22 mouse cellular contexts compared by ENCODE assay signal in genomic region chr7:126054574-126054973, GRCm38 (mm10). TPM values are rescaled to one million over a fixed set of nuclear protein-coding genes. Genes with fewer than 3 reads are reported as not detected.
DNase-seq lines count a peak whose midpoint lies in the region; ATAC-seq and TF ChIP-seq lines count a peak whose summit lies in the region.
"Had no signal": no experiment of that assay in that cellular context is flagged by ENCODE, and none has a peak within 500 bp of the region (broad histone marks: within the 10 kb centered on the region; RNA-seq: fewer than 3 reads in every experiment).

No protein-coding gene starts in this region.

- ATAC-seq in midbrain, embryonic 13.5 days, result peak; percentile 51
- no peak for ATAC-seq in granulocyte monocyte progenitor cell, adult 5-6 weeks (replicated peaks; ENCODE audit: poor library complexity, severe bottlenecking)
- no peak for ATAC-seq in liver, postnatal 0 days
- ATAC-seq: intestine, postnatal 0 days had no signal

- TF ChIP-seq EP300 in liver, postnatal 0 days (IDR thresholded peaks at IDR 0.05; ENCODE audit: low read depth), result no peak

- H3K4me3 ChIP-seq in heart, embryonic 10.5 days, result no peak overlapping the region
- no peak overlapping the region for H3K4me3 ChIP-seq in midbrain, embryonic 13.5 days (replicated peaks)
- H3K4me3 ChIP-seq in liver, postnatal 0 days (ENCODE audit: low read depth, low read length), result no peak overlapping the region
- H3K4me3 ChIP-seq: hindbrain, embryonic 15.5 days; kidney, embryonic 15.5 days; limb, embryonic 12.5 days; liver, embryonic 13.5 days; lung, embryonic 15.5 days had no signal

- H3K9ac ChIP-seq in midbrain, embryonic 13.5 days (replicated peaks), result no peak overlapping the region
- no peak overlapping the region for H3K9ac ChIP-seq in liver, postnatal 0 days (replicated peaks)
- H3K9ac ChIP-seq: hindbrain, embryonic 15.5 days; kidney, embryonic 15.5 days; limb, embryonic 12.5 days; liver, embryonic 13.5 days; lung, embryonic 15.5 days had no signal

- H3K9me3 ChIP-seq in heart, embryonic 10.5 days, result no peaks in the 10 kb centered on the region
- H3K9me3 ChIP-seq in midbrain, embryonic 13.5 days, result no peaks in the 10 kb centered on the region
- H3K9me3 ChIP-seq in liver, postnatal 0 days (ENCODE audit: low read length), result no peaks in the 10 kb centered on the region
- H3K9me3 ChIP-seq: hindbrain, embryonic 15.5 days; kidney, embryonic 15.5 days; limb, embryonic 12.5 days; liver, embryonic 13.5 days; lung, embryonic 15.5 days had no signal

- 0 out of 2 replicates have a peak overlapping the region, but pooled peaks have one; percentile 3 for H3K27ac ChIP-seq in heart, embryonic 10.5 days
- peak overlapping the region; percentile 31 for H3K27ac ChIP-seq in midbrain, embryonic 13.5 days
- H3K27ac ChIP-seq in liver, postnatal 0 days (ENCODE audit: low read depth), result no peak overlapping the region
- H3K27ac ChIP-seq: kidney, embryonic 15.5 days; limb, embryonic 12.5 days; liver, embryonic 13.5 days; lung, embryonic 15.5 days; macrophage had no signal

- no peak for DNase-seq in heart, embryonic 10.5 days (ENCODE audit: low spot score)
- DNase-seq in heart, postnatal 36 days, result no peak
- DNase-seq in retina, adult 2 months (ENCODE audit: low read depth, low spot score), result peak; percentile 52
- DNase-seq in retina, embryonic 14.5 days (ENCODE audit: low spot score), result no peak
- DNase-seq in liver, postnatal 0 days, result no peak
- DNase-seq: adrenal gland, adult 2 months; cerebellum, adult 9-10 months; embryo, embryonic 11 days; gastrocnemius, postnatal 36 days; kidney, postnatal 4 days; layer of hippocampus, adult 9-11 months; liver, embryonic 13.5 days; right cerebral cortex, postnatal 4 days had no signal

- intact Hi-C loops in heart, postnatal 36 days (cut with DNase I), result no loop called here

- peaks cover 34% of the 10 kb centered on the region for H3K27me3 ChIP-seq in heart, embryonic 10.5 days (ENCODE audit: insufficient read depth, poor library complexity, severe bottlenecking)
- H3K27me3 ChIP-seq in midbrain, embryonic 13.5 days, result peaks cover 6% of the 10 kb centered on the region; the same call in 1 of the 2 replicates
- peaks cover 5% of the 10 kb centered on the region; the same call in 1 of the 2 replicates for H3K27me3 ChIP-seq in liver, postnatal 0 days (ENCODE audit: insufficient read depth, low read length)
- H3K27me3 ChIP-seq: hindbrain, embryonic 15.5 days; lung, embryonic 15.5 days had no signal

- no peaks in the 10 kb centered on the region for H3K36me3 ChIP-seq in heart, embryonic 10.5 days
- H3K36me3 ChIP-seq in midbrain, embryonic 13.5 days, result no peaks in the 10 kb centered on the region
- no peaks in the 10 kb centered on the region for H3K36me3 ChIP-seq in liver, postnatal 0 days (replicated peaks; ENCODE audit: insufficient read depth, low read length)
- H3K36me3 ChIP-seq: hindbrain, embryonic 15.5 days; kidney, embryonic 15.5 days; limb, embryonic 12.5 days; liver, embryonic 13.5 days; lung, embryonic 15.5 days had no signal

- WGBS in heart, embryonic 10.5 days, result 64% methylated on average over 6 of the region's 6 CpGs
- WGBS in midbrain, embryonic 13.5 days, result 22% methylated on average over 6 of the region's 6 CpGs
- WGBS in liver, postnatal 0 days (ENCODE audit: insufficient replicate concordance), result 55% methylated on average over 6 of the region's 6 CpGs

- peaks cover 65% of the 10 kb centered on the region for H3K4me1 ChIP-seq in heart, embryonic 10.5 days
- peaks cover 49% of the 10 kb centered on the region for H3K4me1 ChIP-seq in midbrain, embryonic 13.5 days (replicated peaks)
- no peaks in the 10 kb centered on the region for H3K4me1 ChIP-seq in liver, postnatal 0 days (ENCODE audit: insufficient read depth)
- H3K4me1 ChIP-seq: liver, embryonic 13.5 days had no signal

- no peak overlapping the region for H3K4me2 ChIP-seq in midbrain, embryonic 13.5 days (replicated peaks)
- H3K4me2 ChIP-seq in liver, postnatal 0 days (ENCODE audit: low read depth, low read length), result no peak overlapping the region
- H3K4me2 ChIP-seq: hindbrain, embryonic 15.5 days; kidney, embryonic 15.5 days; limb, embryonic 12.5 days; liver, embryonic 13.5 days; lung, embryonic 15.5 days had no signal

- no peak for TF ChIP-seq CTCF in liver, postnatal 0 days (IDR thresholded peaks at IDR 0.05; ENCODE audit: low read depth)

RNA-seq across cellular contexts. Expression of gene Gsg1l, which starts 27.6 kb away (rescaled TPM):
- 3.1 and 7.2 TPM in 2 replicates for polyA plus RNA-seq in heart, embryonic 10.5 days (2016; fragmentation: Nextera tagmentation; extraction: Ambion mirVana)
- 10 to 100 TPM in 1 of 2 experiments, 1 to 10 TPM in 1; 7.1 to 10.6 TPM for total RNA-seq in heart, postnatal 36 days (2021)
- 5.0 and 6.8 TPM in 2 replicates for polyA plus RNA-seq in midbrain, embryonic 13.5 days (2015; fragmentation: Nextera tagmentation; extraction: Ambion mirVana)
- not detected in 2 replicates for total RNA-seq in granulocyte monocyte progenitor cell, adult 5-6 weeks (2014; fragmentation: Nextera tagmentation)
- not detected in 2 replicates for total RNA-seq in granulocyte monocyte progenitor cell, adult 5-6 weeks (2017)
- polyA plus RNA-seq in liver, postnatal 0 days (2015; fragmentation: Nextera tagmentation; extraction: Ambion mirVana), result 0.04 and 0.08 TPM in 2 replicates
- total RNA-seq: gastrocnemius, postnatal 36 days had no signal
- polyA plus RNA-seq: C2C12 had no signal
